Mouse (Mus musculus) thymus, postnatal 36 days (tissue): ENCODE data around the gene Dnajb1.
"Not testable (repeated sequence)": the region's sequence is repeated elsewhere in the genome, so short reads cannot be mapped to it uniquely, and the experiment has no call there.

ENCODE experiments used
- DNase-seq, 2 experiments: peaks; one replicate each; pipeline ENCODE4 v3.0.0; 2022; ENCODE audit warnings: mixed read lengths in 2 of 2

The Dnajb1 gene

DNA sequence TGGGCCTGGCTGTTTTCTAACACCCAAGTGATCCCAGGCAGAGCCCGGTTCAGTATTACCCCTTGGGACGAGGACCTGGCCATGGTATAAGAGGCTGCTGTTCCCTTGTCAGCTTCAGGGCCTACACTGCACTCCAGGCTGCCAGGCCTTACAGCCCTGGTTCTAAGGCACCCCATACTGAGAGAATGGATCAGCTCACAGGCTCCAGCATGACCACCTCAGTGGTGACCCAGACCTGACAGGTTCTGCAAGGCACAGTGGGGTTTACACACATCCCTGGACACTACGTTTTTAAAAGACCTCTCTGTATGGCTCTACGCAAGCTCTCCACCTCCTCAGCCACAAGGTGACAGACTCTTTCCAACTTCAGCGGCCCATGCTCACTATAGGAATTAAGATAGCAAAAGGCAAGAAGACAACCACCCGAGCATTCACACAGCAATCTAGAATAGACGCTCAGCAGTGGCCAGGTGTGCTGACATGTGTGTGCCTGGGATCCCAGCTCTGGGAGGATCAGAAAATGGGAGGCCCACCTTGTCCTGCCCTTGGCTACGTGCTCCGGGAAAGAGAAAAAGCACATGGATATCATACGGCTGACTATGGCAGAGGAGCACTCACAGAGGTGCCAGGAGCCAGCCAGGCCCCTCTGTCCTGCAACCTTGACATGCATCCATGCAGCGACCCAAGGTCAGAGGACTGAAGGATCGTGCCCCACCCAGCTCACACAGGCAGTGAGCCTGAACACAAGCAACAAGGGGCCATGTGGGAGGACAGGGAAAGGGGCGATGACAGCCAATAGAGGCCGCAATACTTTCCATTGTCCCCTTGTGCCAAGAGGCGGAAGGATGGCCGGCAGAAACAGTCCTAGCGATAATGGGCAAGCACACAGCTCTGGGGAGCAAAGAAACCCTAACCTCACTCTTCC, 29.6 kb upstream of the Dnajb1 start:
- DNase-seq = peak in 1 of 2 experiments; percentile 0

DNA sequence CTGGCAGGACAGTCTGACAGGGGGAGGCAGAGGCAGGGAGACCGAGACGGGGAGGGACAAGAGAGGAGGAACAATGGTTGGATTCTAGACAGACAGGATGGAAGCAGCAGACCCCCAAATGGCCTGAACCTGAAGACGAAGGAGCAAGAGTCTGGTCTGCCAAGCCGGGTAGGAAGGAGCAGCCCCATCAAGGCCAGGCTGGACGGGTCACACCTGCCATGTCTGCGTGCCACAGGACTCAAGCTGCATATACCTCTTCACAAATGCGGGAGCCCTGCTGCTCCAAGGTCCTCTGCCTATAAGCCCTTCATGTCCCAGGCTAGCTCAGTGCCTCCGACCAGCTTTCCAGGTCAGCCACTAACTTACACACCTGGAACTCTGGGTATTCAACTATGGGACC, 28.3 kb upstream of the Dnajb1 start:
- no peak for DNase-seq

DNA sequence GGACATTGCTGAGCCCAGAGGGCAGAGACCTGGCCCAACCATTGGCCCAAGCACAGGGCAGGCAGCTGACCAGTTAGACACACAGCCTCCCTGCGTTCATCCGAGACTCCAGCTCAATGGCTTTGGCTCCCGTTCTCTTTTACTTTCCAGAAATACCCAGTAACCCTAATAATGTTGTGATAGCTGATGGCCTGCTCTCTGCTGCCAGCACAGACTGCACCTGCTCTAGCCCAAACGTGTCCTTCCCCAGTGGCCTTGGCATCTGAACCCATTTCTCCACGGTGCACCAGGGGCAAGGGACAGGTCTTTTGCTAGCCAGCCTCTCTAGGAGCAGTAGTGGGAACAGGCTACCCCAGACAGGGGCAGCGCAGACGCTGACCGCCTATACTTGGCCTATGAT, 27.2 kb upstream of the Dnajb1 start:
- DNase-seq = peak in 1 of 2 experiments; percentile 0

DNA sequence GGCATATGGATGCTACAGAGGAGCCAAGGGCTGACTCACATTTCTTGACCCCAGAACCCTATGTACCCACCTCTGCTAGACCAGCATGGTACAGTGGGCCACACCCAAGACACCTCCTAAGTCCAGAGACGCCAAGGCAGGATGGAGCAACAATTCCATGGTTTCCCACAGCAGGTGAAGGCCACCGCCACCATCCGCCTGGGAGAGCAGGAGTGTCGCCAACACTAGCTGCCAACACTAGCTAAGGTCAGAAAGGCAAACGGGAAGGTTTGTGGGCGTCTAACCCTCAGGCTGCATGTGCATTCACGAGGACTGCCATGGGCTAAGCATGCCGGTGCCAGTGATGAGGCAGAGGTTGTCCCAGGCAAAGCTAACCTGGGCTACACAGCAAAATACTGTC, 25.8 kb upstream of the Dnajb1 start:
- DNase-seq = no peak

DNA sequence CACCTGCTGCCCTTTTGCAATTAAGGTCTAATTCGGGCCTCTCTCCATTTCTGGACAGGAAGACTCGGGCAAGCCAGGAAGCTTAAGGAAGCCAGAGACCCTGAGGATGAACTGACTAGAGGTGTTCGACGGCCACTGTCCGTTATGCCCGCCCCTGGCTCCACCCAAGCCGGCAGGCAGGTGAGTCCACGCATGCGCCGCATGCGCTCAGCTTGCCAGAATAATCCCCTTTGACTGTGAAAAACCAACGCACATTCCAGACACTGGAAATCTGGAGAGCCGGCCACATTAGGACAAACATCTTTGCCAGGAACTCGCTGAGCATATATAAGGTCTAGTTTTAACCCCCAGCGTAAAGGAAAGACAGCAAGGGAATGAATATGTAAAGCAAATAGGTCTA, 24.8 kb upstream of the Dnajb1 start:
- no peak for DNase-seq

DNA sequence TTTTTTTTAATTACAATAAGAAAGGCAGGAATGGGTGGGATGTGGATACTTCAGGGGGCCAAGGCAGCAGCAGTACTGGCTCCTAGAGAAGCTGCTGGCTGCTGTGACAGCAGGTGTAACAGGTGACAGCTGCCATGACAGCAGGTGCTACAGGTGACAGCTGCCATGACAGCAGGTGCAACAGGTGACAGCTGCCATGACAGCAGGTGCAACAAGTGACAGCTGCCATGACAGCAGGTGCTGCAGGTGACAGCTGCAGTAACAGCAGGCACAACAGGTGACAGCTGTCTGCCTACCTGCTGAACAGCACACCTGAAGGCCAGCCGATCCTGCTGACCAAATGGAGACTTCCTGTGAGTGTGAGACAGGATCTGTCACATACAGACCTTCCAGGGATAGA, 23.2 kb upstream of the Dnajb1 start:
- DNase-seq = no peak

DNA sequence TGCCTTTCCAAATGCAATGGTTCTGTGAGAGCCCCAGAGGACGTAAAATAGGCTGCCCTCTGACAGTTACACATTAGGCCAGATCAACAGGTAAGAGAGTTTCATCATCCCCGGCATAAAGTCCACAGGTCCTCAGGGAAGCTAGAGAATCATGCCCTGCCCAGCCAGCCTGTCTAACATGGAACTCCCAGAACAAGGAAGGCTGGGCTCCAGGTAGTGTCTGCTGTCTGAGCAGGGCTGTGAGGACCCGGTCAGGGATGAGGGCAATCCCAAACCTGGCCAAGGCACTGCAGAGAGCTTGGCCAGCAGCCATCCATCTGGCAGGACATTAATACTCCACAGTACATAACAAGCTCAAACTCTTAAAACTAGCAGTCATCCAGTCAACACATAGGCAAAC, 22.7 kb upstream of the Dnajb1 start:
- DNase-seq = no peak

DNA sequence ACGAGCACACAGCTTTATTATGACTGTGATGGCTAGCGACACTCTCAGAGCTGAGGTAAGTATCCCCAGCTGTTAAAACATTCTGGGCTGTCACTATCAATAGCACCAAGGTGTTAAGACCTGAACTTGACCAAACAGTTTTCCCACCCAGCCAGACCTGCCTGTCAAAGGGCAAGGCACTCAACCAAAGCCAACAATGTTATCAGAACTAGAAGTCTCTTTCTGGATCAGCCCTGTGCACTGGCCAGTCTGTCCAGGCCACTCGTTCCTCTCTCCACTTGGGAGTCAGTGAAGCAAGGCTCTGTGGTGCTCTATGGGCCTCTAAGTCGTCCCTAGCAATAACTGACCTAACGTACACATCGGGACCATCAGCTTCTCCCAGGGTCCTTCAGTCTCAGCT, 20.3 kb upstream of the Dnajb1 start:
- no peak for DNase-seq

DNA sequence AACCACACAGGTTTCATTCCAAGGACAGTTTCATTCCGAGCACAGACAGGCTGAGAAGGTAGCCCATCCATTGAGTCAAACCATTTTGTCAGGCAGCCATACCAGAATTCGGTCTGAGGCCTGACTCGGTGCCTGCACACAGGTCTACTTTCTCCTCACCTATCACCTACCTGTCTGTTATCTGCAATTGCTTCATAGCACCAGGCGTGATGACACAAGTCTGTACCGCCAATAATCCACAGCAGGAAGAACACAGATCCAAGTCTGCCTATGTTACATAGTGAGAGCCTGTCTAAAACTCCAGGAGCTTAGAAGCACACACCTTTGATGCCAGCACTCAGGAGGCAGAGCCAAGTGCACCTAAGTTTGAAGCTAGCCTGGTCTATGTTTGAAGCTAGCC, 19.1 kb upstream of the Dnajb1 start:
- no peak for DNase-seq

DNA sequence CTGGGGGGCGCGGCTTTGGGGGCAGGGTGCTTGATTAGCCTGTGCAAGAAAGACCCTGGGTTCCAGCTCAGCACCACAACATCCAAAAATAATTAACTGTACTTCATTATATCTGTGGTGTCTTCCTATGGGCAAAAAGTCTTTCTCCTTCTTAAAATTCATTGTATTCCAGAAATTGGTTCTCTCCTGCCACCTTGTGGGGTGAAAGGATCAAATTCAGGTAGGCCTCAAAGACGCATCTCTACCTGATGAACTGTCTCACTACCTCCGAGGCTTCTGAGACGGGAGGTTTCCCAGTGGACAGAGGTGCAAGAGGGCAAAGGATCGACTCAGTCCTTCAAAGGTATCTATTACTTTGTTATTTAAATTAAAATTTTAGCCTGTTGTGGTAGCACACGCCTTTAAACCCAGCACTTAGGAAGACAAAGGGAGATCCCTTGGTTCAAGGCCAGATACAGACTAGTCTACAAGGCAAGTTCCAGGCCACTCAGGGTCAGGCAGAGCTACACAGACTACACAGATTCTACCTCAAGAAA, 17.4 kb upstream of the Dnajb1 start:
- DNase-seq = no peak

DNA sequence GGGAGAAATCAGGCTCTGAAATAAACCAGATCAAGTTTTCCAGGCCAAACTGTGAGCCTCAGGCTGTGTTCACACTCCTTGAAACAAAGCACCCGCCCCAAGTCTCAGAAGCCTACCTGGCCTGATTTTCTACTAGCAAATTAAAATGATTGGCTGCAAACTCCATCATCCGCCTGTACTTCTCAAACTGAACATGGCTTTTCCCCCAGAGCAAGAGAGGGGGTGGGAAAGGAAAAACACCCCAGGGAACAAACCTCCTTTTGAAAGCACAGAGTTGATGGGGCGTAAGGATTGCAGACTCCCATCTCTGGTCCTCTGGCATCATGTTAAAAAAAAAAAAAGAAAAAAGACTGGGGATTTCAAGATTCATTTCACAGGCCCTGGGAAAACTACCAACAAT, 15.3 kb upstream of the Dnajb1 start:
- DNase-seq = no peak

DNA sequence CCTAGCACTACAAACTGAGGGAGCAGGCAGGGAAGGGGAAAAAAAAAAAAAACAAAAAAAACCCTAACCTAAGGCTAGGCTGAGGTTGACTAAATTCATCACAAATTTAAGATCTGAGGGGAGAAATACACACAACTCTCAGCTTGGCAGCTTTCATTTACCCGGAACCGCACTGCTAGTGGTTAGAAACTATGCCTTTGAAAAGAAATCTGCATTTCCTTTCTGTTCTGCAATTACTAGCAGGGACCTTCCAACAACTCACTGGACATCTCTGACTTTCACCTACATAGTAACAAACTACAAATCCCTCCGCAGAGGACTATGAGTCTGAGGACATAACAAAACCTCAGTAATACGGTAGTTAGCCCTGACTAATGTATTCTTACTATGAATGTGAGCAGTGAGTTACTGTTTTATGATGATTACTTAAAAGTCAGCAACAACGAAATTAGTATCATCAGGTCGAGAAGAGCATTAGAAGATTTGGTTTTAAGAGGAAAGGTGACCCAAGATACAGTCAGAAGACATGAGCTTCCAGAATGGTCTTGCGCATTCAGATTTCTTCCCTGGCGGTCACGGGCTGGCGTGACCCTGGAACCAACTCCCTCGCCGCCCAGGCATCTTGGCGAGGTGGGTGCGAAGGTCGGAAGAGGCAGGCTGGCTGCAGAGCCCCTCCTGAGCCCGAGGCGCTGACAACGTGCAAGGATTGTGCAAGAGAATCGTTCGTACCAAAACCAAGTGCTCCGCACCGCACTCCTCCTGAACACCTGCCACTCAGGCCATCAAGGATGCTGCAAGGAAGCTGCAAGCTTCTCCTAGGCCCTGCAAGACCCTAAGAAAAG, 14.4 kb upstream of the Dnajb1 start:
- DNase-seq = no peak

DNA sequence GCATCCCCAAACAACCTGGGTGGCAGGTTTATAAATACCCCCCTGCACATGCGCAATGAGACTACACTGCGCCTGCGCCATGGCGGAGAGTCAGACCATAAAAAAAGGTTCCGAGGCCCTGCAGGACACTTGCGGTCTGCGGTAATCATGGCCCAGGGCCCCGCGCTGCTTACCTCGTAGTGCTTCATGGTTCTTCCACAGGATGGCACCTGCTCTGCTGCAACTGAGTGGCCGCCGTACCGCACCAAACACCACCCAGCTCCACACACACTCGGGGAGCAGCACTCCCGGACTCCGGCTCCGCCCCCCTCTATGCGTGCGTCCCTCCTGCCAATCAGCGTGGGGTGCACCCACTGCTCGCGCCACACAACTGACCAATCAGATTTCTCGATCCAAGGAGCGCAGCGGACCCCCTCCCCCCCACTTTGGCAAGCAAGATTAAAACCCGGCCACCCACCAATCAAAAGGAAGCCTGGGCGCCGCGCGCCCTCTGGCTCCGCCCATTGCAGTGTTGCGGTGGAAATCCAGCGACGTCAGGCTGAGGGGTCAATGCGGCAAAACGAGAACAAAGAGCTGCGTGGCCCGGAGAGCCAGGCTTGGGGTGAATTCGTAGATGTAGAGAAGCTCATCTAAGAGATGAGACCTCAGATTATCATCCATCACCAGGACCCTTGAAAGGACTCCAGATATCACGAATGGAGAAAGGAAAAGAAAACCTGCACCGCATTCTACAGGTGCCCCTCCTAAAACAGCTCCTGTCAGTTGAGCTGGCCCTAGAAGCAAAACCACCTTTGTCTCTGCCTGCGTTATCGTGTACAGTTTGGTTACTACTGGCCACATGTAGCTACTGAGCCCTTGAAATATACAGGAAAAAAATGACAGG, 13.6 kb upstream of the Dnajb1 start:
- DNase-seq = peak; percentile 94 to 97

DNA sequence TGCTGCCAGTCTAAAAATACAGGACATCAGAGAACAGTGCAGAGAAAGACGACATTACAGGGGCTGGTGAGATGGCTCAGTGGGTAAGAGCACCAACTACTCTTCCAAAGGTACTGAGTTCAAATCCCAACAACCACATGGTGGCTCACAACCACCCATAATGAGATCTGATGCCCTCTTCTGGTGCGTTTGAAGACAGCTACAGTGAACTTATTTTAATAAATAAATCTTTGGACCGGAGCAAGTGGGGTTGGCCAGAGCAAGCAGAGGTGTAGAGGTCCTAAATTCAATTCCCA, 13.0 kb upstream of the Dnajb1 start:
- not testable (repeated sequence) for DNase-seq

DNA sequence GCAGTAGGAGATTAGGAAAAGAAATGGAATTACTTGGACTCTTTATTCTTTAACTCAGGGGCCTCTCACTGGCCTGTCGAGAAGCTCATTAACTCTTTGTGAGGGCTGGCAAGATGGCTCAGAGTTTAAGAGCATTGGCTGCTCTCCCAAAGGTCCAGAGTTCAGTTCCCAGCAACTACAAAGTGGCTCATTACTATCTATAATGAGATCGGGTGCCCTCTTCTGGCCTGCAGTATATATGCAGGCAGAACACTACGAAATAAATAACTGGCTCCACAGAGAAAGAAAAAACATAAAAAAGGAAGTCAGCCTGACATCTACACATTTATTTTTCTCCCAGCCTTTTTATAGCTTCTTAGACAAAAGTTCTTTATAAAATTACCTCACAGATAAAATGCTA, 11.6 kb upstream of the Dnajb1 start:
- peak; percentile 36 to 41 for DNase-seq

DNA sequence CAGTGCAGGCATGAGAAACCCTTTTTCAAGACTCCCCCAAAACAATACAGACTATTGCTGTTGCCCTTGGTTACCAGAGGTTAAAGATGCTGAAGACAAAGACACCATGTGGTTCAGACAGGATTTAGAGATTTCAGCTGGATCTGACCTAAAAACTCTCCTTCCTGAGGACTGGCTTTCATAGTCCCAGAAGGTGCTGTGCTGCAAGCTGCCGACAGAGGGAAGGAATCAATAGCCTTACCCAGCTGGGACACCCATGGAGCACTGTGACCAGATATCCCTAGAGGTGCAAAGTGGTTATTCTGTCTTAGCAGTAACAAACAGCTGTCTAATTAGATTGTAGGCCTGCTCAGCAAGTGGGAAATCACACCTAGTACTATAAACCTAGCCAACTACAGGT, 9.8 kb upstream of the Dnajb1 start:
- DNase-seq = no peak

DNA sequence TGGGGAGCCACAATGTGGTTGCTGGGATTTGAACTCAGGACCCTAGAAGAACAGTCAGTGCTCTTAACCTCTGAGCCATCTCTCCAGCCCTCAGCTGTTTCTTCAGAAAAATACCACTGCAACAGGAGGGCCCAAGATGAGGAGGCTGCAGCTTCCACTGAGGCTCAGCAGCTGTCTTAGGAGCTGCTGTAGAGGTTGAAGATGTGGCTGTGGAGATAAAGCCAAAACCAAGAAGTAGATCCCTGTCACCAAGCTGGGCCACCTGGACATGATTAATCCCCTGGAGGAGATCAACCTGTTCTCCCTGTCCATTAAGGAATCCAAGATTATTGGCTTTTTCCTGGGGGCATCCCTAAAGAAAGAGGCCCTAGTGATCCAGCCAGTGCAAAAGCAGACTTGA, 8.2 kb upstream of the Dnajb1 start:
- no peak for DNase-seq

DNA sequence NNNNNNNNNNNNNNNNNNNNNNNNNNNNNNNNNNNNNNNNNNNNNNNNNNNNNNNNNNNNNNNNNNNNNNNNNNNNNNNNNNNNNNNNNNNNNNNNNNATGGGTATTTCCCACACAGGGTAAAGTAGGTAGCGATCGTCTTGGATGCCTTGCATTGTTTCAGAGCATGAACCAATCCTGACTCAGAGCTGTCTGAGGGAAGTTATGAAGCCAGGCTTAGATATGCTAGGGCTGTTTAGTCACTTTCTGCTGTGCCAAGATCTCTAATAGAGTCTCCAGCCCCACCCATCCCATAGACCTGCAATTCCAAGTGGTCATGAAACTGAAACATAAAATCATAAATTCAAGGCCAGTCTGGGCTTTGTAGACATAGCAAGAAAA, 5.4 kb upstream of the Dnajb1 start:
- DNase-seq = no peak

DNA sequence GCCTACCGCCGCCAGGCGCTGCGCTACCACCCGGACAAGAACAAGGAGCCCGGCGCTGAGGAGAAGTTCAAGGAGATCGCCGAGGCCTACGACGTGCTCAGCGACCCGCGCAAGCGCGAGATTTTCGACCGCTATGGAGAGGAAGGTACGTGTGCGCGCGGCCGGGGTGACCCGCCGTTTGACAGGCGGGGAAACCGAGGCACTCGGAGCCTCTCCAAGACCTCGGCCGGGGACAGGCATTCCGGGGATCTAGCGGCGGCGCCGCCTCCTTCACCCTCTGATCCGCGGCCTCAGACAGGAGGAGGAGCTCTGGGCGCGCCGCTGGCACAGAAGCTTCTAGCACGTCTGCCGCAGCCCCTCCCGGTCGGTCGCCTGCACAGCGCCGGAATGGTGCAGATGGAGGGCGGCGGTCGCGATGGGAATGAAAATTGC, 421 bp downstream of the Dnajb1 start:
- DNase-seq = peak; percentile 85 to 89

DNA sequence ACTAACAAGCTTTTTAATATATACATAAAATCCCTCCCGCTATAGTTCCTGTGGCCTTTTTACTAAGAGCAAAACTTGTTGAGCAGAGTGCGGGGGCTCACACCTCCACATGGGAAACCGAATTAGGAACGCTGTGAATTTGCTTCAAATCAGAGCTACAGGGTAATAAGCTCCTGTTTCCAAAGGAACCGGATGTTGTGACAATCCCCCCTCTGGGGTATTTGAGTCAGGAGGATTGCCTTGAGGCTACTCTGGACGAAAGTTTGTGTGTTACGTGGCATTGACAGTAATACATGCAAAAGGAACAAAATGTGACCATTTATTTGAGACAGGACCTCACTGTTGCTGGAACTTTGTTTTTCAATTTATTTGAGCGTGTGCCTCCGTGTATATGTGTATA, 1.1 kb downstream of the Dnajb1 start:
- DNase-seq = no peak

DNA sequence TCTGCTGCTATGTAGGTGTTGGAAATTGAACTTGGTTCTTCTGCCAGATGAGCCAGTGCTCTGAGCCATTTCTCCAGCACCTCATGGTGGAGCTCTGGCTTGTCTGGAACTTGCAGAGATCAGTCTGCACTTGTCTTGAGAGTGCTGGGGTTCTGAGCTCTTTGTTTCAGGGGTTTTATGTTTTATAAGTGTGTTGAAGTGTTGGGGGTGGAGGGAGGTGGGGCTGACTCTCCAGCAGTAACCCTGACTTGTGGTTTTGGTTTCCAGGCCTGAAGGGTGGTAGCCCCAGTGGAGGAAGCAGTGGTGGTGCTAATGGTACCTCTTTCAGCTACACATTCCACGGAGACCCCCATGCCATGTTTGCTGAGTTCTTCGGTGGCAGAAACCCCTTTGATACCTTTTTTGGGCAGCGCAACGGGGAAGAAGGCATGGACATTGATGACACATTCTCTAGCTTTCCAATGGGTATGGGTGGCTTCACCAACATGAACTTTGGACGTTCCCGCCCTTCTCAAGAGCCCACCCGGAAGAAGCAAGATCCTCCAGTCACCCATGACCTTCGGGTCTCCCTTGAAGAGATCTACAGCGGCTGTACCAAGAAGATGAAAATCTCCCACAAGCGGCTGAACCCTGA, 1.7 kb downstream of the Dnajb1 start:
- peak in 1 of 2 experiments; percentile 42 for DNase-seq

DNA sequence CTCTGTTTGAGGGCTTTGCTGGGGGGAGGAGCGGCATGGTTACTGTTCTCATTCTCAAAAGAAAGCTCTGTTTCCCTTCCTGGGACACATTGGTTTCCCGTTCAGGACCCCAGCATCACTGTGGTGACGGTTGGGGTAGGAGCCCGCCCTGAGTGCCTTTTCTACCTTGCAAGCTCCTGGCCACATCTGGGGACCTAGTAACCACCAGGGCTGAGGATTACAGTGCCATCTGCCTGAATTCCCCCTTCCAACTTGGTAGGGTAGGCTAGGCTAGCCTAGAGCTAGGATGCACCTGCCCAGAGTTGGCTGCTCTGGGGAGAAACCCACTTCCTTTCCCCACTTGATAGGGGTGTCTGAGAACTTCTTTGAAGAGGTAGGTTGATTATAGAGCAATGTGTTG, 3.9 kb downstream of the Dnajb1 start:
- DNase-seq = peak; percentile 71 to 84
